Mouse (Mus musculus) MEL (cell line): ENCODE results near the gene Mrpl44. TPM values are rescaled to one million over a fixed set of nuclear protein-coding genes. Genes with fewer than 3 reads are reported as not detected.

ENCODE experiments used
- DNase-seq: peaks from one replicate; pipeline ENCODE4 v3.0.0; 2011; ENCODE audit warnings: low read depth, low spot score
- H3K27ac ChIP-seq: 2 replicates; pipeline ENCODE4 v1.5.1; 2012; ENCODE audit warnings: low read depth, mild to moderate bottlenecking, control low read depth, low read length, moderate library complexity; ENCODE audit not compliant: control insufficient read depth
- H3K27me3 ChIP-seq, 2 experiments: fragments of 150-350 bp in 1 of 2; sonication (generic) in 1 of 2; 2 replicates each; pipeline ENCODE4 v1.6.1; 2012; ENCODE audit warnings: low read length in 2 of 2, mild to moderate bottlenecking in 2 of 2, improper control_type of control experiment in 1 of 2, moderate library complexity in 1 of 2; ENCODE audit not compliant: insufficient read depth in 2 of 2, control insufficient read depth in 1 of 2
- H3K36me3 ChIP-seq, 2 experiments: 2 replicates each; pipeline ENCODE4 v1.6.1; 2012 to 2014; ENCODE audit warnings: low read length in 2 of 2, improper control_type of control experiment in 1 of 2, inconsistent platforms in 1 of 2, mild to moderate bottlenecking in 1 of 2; ENCODE audit not compliant: insufficient read depth in 2 of 2, control insufficient read depth in 1 of 2
- H3K4me1 ChIP-seq, 2 experiments: fragments of 150-350 bp in 1 of 2; sonication (generic) in 1 of 2; 2 replicates each; pipeline ENCODE4 v1.6.1; 2012; ENCODE audit warnings: low read length in 2 of 2, improper control_type of control experiment in 1 of 2, mild to moderate bottlenecking in 1 of 2; ENCODE audit not compliant: insufficient read depth in 2 of 2, control insufficient read depth in 1 of 2
- H3K4me3 ChIP-seq, 2 experiments: fragments of 150-350 bp in 1 of 2; sonication (generic) in 1 of 2; 2 replicates each; pipeline ENCODE4 v1.5.1; 2012; ENCODE audit warnings: low read depth in 2 of 2, low read length in 2 of 2, mild to moderate bottlenecking in 2 of 2, moderate library complexity in 2 of 2, control low read depth in 1 of 2, improper control_type of control experiment in 1 of 2; ENCODE audit not compliant: control insufficient read depth in 1 of 2, insufficient read depth in 1 of 2
- H3K79me2 ChIP-seq: 2 replicates; pipeline ENCODE4 v1.6.1; 2012; ENCODE audit warnings: mild to moderate bottlenecking, low read length, moderate library complexity; ENCODE audit not compliant: control insufficient read depth, poor library complexity, insufficient read depth
- H3K9ac ChIP-seq: 2 replicates; pipeline ENCODE4 v1.6.1; 2012; ENCODE audit warnings: low read depth, mild to moderate bottlenecking, control low read depth, low read length, moderate library complexity; ENCODE audit not compliant: control insufficient read depth, poor library complexity, severe bottlenecking
- H3K9me3 ChIP-seq: fragments of 150-350 bp; sonication (generic); replicated peaks from 2 replicates; pipeline ENCODE4 v1.6.1; 2012; ENCODE audit warnings: mild to moderate bottlenecking, low read length, improper control_type of control experiment, moderate library complexity; ENCODE audit not compliant: insufficient read depth
- CHD2 ChIP-seq: IDR thresholded peaks from 2 replicates; pipeline ENCODE4 v1.6.1; 2011; ENCODE audit warnings: low read length, improper control_type of control experiment
- ELF1 ChIP-seq: IDR thresholded peaks from 2 replicates; pipeline ENCODE4 v1.6.1; 2014; ENCODE audit warnings: low read depth, mild to moderate bottlenecking, inconsistent platforms, low read length, improper control_type of control experiment, moderate library complexity
- EP300 ChIP-seq, 2 experiments: IDR thresholded peaks; 2 replicates each; pipeline ENCODE4 v1.6.1; 2011; ENCODE audit warnings: improper control_type of control experiment in 2 of 2, low read length in 2 of 2, low read depth in 1 of 2, mild to moderate bottlenecking in 1 of 2
- ETS1 ChIP-seq: IDR thresholded peaks from 2 replicates; pipeline ENCODE4 v1.6.1; 2012; ENCODE audit warnings: low read depth, mild to moderate bottlenecking, inconsistent platforms, low read length, improper control_type of control experiment, moderate library complexity
- GATA1 ChIP-seq: IDR thresholded peaks from 2 replicates; pipeline ENCODE4 v1.6.1; 2011; ENCODE audit warnings: low read depth, low read length, improper control_type of control experiment
- HCFC1 ChIP-seq: IDR thresholded peaks from 2 replicates; pipeline ENCODE4 v1.6.1; 2012; ENCODE audit warnings: low read depth, mild to moderate bottlenecking, inconsistent platforms, low read length, improper control_type of control experiment, moderate library complexity
- JUND ChIP-seq: IDR thresholded peaks from 2 replicates; pipeline ENCODE4 v1.6.1; 2011; ENCODE audit warnings: low read depth, mild to moderate bottlenecking, improper control_type of control experiment, low read length
- KAT2A ChIP-seq: conservative IDR thresholded peaks from 2 replicates; pipeline ENCODE4 v1.6.1; 2012; ENCODE audit warnings: low read depth, low read length, improper control_type of control experiment, inconsistent platforms
- MAZ ChIP-seq: IDR thresholded peaks from 2 replicates; pipeline ENCODE4 v1.6.1; 2012; ENCODE audit warnings: low read depth, mild to moderate bottlenecking, inconsistent platforms, low read length, improper control_type of control experiment
- MXI1 ChIP-seq: IDR thresholded peaks from 2 replicates; pipeline ENCODE4 v1.6.1; 2011; ENCODE audit warnings: mild to moderate bottlenecking, low read depth, low read length, improper control_type of control experiment
- MYB ChIP-seq: IDR thresholded peaks from 2 replicates; pipeline ENCODE4 v1.6.1; 2011; ENCODE audit warnings: mild to moderate bottlenecking, low read depth, low read length, improper control_type of control experiment
- MYC ChIP-seq: IDR thresholded peaks from 2 replicates; pipeline ENCODE4 v1.6.1; 2011; ENCODE audit warnings: low read depth, mild to moderate bottlenecking, low read length, improper control_type of control experiment, moderate library complexity
- NELFE ChIP-seq: IDR thresholded peaks from 2 replicates; pipeline ENCODE4 v1.6.1; 2011; ENCODE audit warnings: low read depth, low read length, improper control_type of control experiment
- NRF1 ChIP-seq: IDR thresholded peaks from 2 replicates; pipeline ENCODE4 v1.6.1; 2014; ENCODE audit warnings: low read depth, mild to moderate bottlenecking, inconsistent platforms, low read length, improper control_type of control experiment, moderate library complexity; ENCODE audit not compliant: poor library complexity, insufficient read depth, severe bottlenecking
- POLR2A ChIP-seq, 2 experiments: IDR thresholded peaks; 2 replicates each; pipeline ENCODE4 v1.6.1; 2011 to 2012; ENCODE audit warnings: low read length in 2 of 2, mild to moderate bottlenecking in 2 of 2, control low read depth in 1 of 2, improper control_type of control experiment in 1 of 2, low read depth in 1 of 2, moderate library complexity in 1 of 2; ENCODE audit not compliant: control insufficient read depth in 1 of 2, insufficient read depth in 1 of 2, poor library complexity in 1 of 2
- POLR2AphosphoS2 ChIP-seq: IDR thresholded peaks from 2 replicates; pipeline ENCODE4 v1.6.1; 2011; ENCODE audit warnings: low read length, improper control_type of control experiment
- POLR2AphosphoS5 ChIP-seq: IDR thresholded peaks from 2 replicates; pipeline ENCODE4 v1.6.1; 2012; ENCODE audit warnings: low read depth, borderline replicate concordance, mild to moderate bottlenecking, inconsistent platforms, low read length, moderate library complexity, mixed read lengths
- RCOR1 ChIP-seq: IDR thresholded peaks from 2 replicates; pipeline ENCODE4 v1.6.1; 2012; ENCODE audit warnings: low read depth, mild to moderate bottlenecking, inconsistent platforms, low read length, improper control_type of control experiment
- SIN3A ChIP-seq: IDR thresholded peaks from 2 replicates; pipeline ENCODE4 v1.6.1; 2012; ENCODE audit warnings: low read length, improper control_type of control experiment, inconsistent platforms
- TAL1 ChIP-seq: IDR thresholded peaks from 2 replicates; pipeline ENCODE4 v1.6.1; 2012; ENCODE audit warnings: mild to moderate bottlenecking, inconsistent platforms, low read length, moderate library complexity, mixed read lengths
- TBP ChIP-seq: IDR thresholded peaks from 2 replicates; pipeline ENCODE4 v1.8.0; 2011; ENCODE audit warnings: low read depth, low read length, improper control_type of control experiment
- TCF12 ChIP-seq: IDR thresholded peaks from 2 replicates; pipeline ENCODE4 v1.6.1; 2014; ENCODE audit warnings: low read depth, mild to moderate bottlenecking, inconsistent platforms, low read length, improper control_type of control experiment, moderate library complexity
- UBTF ChIP-seq: IDR thresholded peaks from 2 replicates; pipeline ENCODE4 v1.6.1; 2012; ENCODE audit warnings: low read depth, mild to moderate bottlenecking, inconsistent platforms, low read length, improper control_type of control experiment, moderate library complexity, borderline replicate concordance; ENCODE audit not compliant: insufficient read depth
- USF1 ChIP-seq: IDR thresholded peaks from 2 replicates; pipeline ENCODE4 v1.6.1; 2014; ENCODE audit warnings: low read depth, mild to moderate bottlenecking, inconsistent platforms, low read length, improper control_type of control experiment, moderate library complexity
- USF2 ChIP-seq, 2 experiments: IDR thresholded peaks; 2 replicates each; pipeline ENCODE4 v1.6.1; 2011 to 2012; ENCODE audit warnings: improper control_type of control experiment in 2 of 2, low read length in 2 of 2, borderline replicate concordance in 1 of 2, inconsistent platforms in 1 of 2, low read depth in 1 of 2, mild to moderate bottlenecking in 1 of 2; ENCODE audit not compliant: insufficient read depth in 1 of 2
- ZC3H11A ChIP-seq: IDR thresholded peaks from 2 replicates; pipeline ENCODE4 v1.6.1; 2012; ENCODE audit warnings: low read depth, mild to moderate bottlenecking, inconsistent platforms, low read length, improper control_type of control experiment
- ZKSCAN1 ChIP-seq: IDR thresholded peaks from 2 replicates; pipeline ENCODE4 v1.6.1; 2012; ENCODE audit warnings: low read depth, mild to moderate bottlenecking, inconsistent platforms, low read length, improper control_type of control experiment, moderate library complexity
- ZNF384 ChIP-seq: IDR thresholded peaks from 2 replicates; pipeline ENCODE4 v1.6.1; 2012; ENCODE audit warnings: low read depth, mild to moderate bottlenecking, inconsistent platforms, low read length, improper control_type of control experiment
- polyA plus RNA-seq, 2 experiments: library from polyadenylated mRNA; stranded (reverse) in 1 of 2; unstranded in 1 of 2; fragments of >175 nt in 1 of 2; fragments of >200 nt in 1 of 2; gene quantifications; 2 replicates each; pipeline versions ENCODE4 v1.2.1 to v1.2.4; 2012; ENCODE audit warnings: low replicate concordance in 2 of 2, low read depth in 1 of 2; ENCODE audit not compliant: insufficient read length in 2 of 2, insufficient read depth in 1 of 2, missing spikeins in 1 of 2
- total RNA-seq: library from RNA; depleted of rRNA; stranded (reverse); fragments of 300-350 nt; gene quantifications from 2 replicates; pipeline ENCODE4 v1.2.3, GENCODE M21; 2012

Mrpl44 gene
- total and polyA plus RNA-seq, 3 experiments = 52.6 to 63.2 TPM; not detected in 1

- Histone ChIP-seq H3K36me3 (peaks cover 0 to 21% of the 10 kb centered on the region in 2 experiments; a peak in 2 of 4 replicates), H3K4me1 (peaks cover 7 to 14% of the 10 kb centered on the region in 2 experiments), H3K79me2 (peaks cover 12% of the 10 kb centered on the region), H3K9ac (no peak overlapping the region), H3K9me3 (no peaks in the 10 kb centered on the region), H3K27ac (no peak overlapping the region), H3K4me3 (no peak overlapping the region), H3K27me3 (no peaks in the 10 kb centered on the region)
- no peak for DNase-seq
- TF ChIP-seq EP300 (IDR thresholded peaks at IDR 0.05; ENCODE audit: low read depth in 1 of 2, low read length in 2 of 2) (no peak), CHD2 (no peak), RCOR1 (no peak), MXI1 (no peak), UBTF (no peak), NELFE (no peak), ZNF384 (no peak), POLR2AphosphoS2 (no peak), USF1 (no peak)
Measured at GRCm38 (mm10) chr1:79764031-79764430, 11.8 kb upstream of the Mrpl44 start.

GRCm38 (mm10) chr1:79764483-79764882, 11.3 kb upstream of the Mrpl44 start:
- Histone ChIP-seq H3K36me3 (peaks cover 0 to 21% of the 10 kb centered on the region in 2 experiments; a peak in 2 of 4 replicates), H3K9ac (no peak overlapping the region), H3K27me3 (no peaks in the 10 kb centered on the region), H3K27ac (no peak overlapping the region), H3K4me3 (no peak overlapping the region), H3K79me2 (peaks cover 12% of the 10 kb centered on the region), H3K9me3 (no peaks in the 10 kb centered on the region), H3K4me1 (peaks cover 7 to 14% of the 10 kb centered on the region in 2 experiments)
- no peak for DNase-seq
- no peak for TF ChIP-seq UBTF
- peak; percentile 39; the same call in 1 of the 2 replicates for TF ChIP-seq RCOR1
- no peak for TF ChIP-seq TAL1
- TF ChIP-seq NELFE = no peak
- no peak for TF ChIP-seq MAZ
- no peak for TF ChIP-seq MYC
- 0 out of 2 replicates have a peak, but pooled peaks have one; percentile 9 for TF ChIP-seq ETS1
- no peak for TF ChIP-seq HCFC1
- no peak for TF ChIP-seq POLR2AphosphoS2
- TF ChIP-seq ZKSCAN1 = no peak
- 0 out of 4 replicates have a peak, but pooled peaks have one; percentile 11 to 20 for TF ChIP-seq EP300 (IDR thresholded peaks at IDR 0.05; ENCODE audit: low read depth in 1 of 2, low read length in 2 of 2)
- TF ChIP-seq ELF1 = no peak
- TF ChIP-seq GATA1 = peak; percentile 69
- TF ChIP-seq SIN3A = no peak
- TF ChIP-seq TBP = no peak
- no peak for TF ChIP-seq NRF1
- no peak for TF ChIP-seq POLR2AphosphoS5
- TF ChIP-seq JUND = no peak
- TF ChIP-seq USF1 = no peak
- TF ChIP-seq TCF12 = 0 out of 2 replicates have a peak, but pooled peaks have one; percentile 53
- no peak for TF ChIP-seq KAT2A
- TF ChIP-seq ZC3H11A = no peak
- TF ChIP-seq POLR2A (IDR thresholded peaks at IDR 0.05; ENCODE audit: control insufficient read depth in 1 of 2, insufficient read depth in 1 of 2, low read depth in 1 of 2, low read length in 2 of 2, poor library complexity in 1 of 2) = no peak
- TF ChIP-seq MYB = no peak
- TF ChIP-seq USF2 (IDR thresholded peaks at IDR 0.05; ENCODE audit: borderline replicate concordance in 1 of 2, insufficient read depth in 1 of 2, low read depth in 1 of 2, low read length in 2 of 2) = no peak
- TF ChIP-seq, all 39 proteins: peak for 5
